Mouse (Mus musculus) cerebellum, adult 11-12 months (tissue): ENCODE results near the gene Tex33.
A peak's percentile ranks its signal among the peaks of the same experiment; 100 is the strongest.

Source experiments
- DNase-seq: peaks from one replicate; pipeline ENCODE4 v3.0.0; 2022

The Tex33 gene

DNA sequence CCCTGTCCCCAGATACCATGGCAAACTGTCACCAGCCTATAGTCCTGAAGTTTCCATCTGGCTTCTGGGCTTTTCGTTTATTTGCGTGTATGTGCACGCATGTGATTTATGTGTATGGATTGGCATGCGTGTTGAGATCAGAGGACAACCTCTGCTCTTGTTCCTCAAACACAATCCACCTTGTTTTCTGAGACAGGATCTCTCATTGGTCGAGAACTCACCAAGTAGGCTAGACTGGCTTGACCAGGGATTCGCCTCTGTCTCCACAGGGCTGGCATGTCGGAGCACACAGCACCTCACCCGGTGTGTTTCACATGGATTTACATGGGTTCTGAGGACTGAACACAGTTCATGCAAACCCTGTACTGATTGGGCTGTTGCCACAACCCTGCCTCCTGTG, 18.4 kb upstream of the Tex33 start:
- DNase-seq: no peak

DNA sequence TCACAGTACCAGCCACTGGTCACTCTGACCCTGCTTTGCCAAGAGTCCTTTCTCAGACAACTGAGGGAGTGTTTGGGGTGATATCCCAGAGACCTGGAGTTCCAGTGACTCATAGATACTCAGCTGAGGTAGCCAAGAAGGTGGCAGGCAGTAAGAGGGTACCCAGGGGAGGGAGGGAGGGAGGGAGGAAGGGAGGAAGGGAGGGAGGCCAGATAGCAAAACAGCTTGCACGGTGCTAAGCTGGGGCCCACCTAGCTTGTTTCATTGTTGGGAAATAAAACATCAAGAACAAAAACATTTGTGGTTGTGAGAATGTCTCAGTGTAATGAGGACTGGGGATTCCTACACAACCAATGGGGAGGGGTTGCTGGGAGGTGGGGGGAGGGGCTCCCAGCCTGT, 18.0 kb upstream of the Tex33 start:
- DNase-seq: no peak

DNA sequence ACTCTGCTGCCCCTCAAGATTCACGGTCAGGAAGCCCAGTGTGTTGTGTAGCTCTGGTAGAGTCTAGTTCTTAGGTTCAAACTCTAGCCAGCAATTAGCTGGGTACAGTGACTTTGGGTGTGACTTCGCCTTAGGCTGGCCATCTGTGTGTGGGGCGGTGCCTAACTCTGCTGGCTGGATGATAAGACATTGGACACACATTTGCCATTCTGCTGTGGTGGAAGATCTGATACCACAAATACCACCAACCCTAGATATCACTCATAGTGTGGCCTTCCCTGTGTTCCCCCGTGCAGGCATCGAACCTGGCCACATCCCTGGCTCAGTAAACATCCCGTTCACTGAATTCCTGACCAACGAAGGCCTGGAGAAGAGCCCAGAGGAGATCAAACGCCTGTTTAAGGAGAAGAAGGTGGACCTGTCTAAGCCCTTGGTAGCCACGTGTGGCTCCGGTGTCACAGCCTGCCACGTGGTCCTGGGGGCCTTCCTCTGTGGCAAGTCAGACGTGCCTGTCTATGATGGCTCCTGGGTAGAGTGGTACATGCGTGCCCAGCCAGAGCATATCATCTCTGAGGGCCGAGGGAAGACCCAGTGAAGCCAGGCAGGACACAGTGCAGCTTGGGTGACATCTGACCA, 17.5 kb upstream of the Tex33 start:
- no peak for DNase-seq

DNA sequence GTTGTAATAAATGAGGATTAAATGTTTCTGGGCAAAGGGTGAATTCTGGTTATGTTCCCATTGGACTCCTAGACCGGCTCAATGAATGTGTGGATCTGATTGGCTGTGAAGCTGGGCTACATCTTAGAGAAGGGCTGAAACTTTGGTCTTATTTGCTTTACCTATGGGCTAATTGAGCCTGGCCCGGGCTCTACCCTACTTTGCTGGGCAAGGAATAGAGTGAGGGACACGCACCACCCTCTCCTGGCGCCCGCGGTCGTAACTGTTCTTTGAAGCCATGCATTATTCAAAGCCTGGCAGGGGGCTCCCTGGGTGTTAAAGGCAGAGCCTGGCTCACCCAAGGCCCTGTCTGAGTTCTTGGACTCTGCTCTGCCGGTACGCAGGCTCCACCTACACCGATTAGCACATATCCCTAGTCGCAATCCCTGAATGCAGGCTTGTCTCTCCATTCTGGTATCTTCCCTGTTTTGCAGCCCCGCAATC, 13.9 kb upstream of the Tex33 start:
- DNase-seq: no peak

DNA sequence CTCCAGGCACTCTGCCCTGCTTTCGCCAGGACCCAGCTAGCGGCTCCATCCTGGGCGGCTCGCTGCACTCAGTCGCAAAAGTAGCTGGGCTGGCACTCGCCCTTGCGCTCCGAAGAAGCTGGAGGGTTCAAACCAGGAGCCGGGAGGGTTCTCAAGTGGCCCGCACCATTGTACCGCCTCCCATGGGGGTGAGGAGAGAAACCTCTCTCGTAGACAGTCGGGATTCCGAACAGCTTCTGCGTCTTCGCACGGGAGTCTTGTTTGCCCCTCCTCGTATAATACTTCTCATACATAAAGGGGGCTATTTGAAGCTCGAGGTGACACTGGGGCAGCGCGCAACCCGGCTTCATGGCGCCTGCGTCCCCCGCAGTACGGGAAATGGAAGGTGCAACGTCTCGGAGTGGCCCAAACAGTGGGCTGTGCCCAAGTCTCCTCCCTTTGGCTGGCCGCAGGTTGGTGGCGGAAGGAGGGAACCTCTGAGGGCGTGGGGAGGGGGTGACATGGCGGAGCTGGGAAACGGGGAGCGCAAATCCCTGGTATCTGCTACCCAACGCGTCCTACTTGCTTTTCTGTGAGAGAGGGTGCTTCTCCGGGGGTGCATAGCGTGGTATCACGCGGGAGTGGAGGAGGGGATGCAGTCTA, 10.7 kb upstream of the Tex33 start, which contains the start of gene Mpst:
Gene Mpst (plus strand): TSS at position 124 of the 642 bp plus-strand sequence.
- DNase-seq: peak; percentile 89

DNA sequence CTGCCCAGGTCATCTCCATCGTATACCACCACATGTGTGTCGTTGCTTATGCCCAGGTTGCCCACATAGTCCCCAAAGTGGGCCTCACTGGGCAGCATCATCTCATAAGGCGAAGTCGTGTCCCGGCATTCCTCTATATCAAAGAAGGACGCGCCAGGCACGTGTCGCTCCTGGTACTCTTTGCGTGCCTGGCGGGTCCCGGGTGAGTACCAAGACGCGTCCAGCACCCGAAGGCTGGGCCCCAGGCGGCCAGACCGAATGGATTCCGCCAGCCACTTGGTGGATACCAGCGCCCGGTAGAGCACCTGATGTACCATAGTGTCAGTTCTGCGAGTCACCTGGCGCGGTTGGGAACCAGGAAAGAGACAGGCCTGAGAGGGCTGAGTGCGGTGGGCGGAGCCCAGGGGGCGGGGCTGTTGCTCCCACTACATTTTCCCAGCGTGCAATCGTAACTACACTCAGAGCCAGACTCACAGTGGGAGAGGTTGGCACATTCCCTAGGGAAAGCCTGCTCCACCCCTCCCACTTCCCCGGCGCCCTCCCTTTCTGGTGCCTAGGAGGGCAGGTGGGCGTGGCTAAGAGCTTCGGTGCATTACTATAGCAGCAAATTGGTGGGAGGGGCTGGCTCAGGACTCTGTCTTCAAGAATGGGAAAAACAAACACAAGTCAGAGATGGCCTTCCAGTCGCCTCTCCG, 10.0 kb upstream of the Tex33 start, which contains the start of gene Tst:
Gene Tst (minus strand): TSS at position 391 of the 695 bp plus-strand sequence.
- DNase-seq: peak; percentile 90

DNA sequence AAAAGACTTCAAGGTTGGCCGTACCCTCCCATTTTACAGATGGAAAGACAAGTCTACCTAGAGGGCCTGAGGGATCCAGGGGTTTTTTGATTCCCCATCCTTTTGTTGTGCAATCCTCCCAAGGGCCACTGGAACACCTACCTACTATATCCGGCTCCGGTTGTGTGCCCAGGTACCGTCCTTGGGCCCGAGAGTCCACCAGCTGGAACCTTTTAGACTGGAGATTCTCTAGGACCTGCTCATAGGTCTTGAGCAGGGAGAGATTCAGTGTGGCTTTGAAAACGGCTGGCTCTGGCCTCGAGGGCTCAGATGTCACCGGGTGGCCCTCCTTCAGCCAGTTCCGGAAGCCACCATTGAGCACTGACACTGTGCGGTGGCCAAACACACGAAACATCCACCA, 9.4 kb upstream of the Tex33 start:
- no peak for DNase-seq

DNA sequence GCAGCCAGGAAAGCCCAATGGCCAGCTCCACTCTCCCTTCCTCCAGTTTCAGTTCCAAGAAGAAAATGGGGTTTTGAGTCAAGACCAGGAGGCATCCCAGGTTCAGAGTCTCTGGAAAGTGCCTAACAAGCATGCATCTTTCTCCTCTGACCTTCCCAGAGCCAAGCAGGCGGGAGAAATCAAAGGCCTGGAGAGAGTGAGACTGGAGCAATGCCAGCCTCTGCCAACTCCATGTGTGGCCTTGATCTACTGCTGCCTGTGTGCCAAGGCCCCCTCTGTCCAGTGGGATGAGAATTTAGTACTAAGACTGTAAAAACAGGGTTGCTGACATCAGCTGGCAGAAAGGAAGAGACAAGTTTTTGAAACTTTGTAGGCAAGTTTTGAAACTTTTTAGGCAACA, 8.2 kb upstream of the Tex33 start:
- peak; percentile 38 for DNase-seq

DNA sequence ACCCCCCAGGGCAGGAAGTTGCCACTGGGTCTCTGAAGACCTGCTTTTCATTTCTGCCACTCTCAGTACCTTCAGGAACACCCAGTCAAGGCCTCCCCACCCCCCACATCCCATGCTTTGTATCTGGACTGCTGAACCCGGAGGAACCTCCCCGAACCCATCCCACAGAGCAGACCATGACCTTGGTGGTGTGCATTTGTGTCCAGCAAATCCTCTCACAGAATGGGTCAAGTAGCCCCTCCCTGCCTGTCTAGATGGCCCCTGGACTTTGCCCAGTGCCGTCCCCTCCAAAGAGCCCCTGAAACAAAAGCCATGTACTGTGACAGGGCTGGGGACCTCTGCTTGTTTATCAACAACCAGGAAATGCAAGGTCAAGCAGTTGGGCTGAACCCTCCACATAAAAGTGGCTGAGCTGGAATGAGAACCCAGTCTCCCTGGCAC, 7.6 kb upstream of the Tex33 start:
- peak; percentile 23 for DNase-seq

DNA sequence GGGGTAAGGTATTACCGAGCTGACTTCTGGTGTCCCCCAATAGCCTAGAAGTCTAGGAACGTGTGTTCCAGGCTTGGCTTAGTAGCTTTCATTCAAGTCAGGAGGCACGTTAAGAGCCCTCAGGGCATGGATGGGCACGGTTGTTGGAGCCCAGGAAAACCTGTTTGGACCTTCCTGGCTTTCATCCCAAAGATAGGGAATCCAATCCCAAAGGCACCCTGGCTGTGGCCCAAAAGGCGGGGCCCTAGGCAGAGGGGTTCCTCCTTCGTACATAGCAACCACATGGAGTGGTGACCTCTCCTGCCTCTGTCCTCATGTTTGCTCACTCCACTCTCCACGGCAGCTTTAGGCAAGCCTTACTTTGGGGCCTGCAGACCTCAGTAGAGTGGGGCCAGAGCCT, 6.7 kb upstream of the Tex33 start:
- DNase-seq: peak; percentile 17

DNA sequence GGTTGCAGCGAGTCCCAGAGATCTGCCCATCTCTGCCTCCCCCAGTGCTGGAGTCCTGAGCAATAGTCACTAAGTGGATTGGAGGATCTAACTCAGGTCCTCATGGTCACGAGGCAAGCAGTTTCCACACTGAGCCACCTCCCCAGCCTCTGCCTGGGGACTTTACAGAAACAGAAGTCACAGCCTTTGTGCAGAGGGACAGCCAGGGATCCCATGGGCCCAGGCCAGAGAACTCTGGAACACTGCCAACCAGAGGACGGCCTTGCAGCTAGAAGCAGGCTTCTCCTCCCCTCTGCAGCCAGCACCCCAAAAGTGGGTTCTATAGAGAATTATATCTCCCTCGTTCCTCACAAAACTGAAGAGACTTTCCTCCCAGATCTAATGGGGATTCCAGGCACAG, 6.2 kb upstream of the Tex33 start:
- peak; percentile 52 for DNase-seq

DNA sequence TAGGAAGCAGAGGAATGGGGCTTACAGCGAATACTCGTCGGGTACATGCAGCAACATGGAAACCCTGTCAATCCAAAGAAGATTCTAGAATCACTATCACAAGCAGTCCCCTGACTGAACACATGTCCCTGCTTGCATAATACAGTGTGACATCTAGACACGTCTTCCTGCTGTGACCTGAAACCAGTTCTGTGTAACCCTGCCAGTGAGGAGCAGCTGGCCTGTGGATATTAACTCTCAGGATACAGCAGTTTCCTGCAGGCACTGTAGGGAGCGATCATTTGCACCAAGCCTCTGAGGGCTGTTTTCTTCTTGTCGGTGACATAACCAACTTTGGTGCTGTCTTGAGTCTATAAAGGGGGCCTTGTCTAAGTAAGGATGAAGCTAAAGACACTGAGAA, 5.6 kb upstream of the Tex33 start:
- DNase-seq: no peak

DNA sequence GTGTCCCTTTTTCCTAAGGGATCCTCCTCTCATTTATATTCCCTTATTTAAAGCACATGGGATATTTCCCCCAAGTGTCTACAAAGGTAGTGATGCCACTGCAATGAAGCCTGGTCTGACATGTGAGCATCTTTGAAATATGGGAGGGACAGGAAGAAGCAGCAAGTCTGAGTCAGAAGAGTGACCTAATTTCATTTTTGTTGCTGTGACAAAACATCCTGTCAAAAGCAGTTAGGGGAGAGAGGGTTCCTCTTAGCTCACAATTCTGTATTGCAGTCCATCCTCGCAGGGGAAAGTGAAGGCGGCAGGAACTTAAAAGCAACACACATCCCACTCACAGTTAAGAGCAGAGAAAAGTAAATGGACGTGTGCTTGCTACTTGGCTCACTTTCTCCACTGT, 4.9 kb downstream of the Tex33 start:
- no peak for DNase-seq

DNA sequence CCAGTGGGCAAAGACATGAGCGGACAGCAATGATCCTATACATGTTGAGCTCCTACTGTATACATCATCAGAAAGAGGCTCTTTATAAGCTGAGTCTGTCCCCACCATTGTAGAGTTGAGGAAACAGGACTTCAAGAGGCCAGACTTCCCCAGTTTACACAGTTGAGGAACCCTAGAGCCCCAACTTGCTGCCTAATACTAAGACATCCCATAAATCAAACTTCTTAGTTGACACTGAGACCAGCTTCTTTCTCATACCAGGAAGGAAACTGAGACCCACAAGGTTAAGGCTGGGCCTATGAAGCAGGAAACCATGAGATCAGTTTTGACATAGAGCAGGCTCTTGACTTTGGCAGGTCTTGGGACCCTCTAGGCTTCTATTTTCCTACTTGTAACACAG, 10.1 kb downstream of the Tex33 start:
- no peak for DNase-seq

DNA sequence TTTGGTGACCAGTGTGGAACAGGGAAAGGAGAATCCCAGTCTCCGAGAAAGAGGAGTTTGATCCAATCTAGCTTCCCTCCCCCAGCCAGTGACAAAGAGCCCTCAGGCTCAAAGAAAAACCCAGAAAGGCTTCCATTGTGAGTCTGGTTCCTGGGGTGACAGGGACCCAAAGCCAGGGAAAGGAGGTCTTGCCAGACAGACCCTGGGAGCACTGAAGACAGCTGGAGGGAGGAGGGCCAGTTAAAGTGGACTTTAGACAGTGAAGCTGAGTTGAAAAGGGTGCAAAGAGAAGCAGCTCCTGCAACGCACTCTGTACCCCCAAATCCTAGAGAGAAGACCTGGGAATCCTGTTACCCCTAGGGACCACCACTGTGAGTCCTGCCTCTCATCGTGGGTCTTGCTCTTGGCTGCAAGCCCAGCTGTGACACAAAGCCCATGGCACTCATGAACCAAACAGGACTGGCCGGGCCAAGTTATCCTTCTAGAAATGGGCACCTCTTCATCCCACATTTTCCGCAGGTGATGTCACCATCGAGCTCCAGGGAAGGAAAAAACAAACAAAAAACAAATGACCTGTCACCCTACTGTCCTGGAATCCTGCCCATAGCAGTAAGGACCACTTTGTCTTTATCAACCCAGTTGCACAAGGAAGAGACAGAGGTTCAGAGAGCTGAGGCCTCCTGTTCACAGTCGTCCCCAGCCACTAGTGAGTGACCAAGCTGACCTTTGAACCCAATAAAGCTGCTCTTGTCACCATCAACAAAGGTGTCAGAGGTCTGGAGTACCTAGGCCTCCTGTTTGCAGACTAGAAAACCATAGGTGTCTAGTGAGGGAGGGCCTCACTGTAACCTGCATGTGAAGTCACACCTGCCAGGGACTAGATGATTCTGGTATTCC, 11.2 kb downstream of the Tex33 start:
- DNase-seq: no peak

DNA sequence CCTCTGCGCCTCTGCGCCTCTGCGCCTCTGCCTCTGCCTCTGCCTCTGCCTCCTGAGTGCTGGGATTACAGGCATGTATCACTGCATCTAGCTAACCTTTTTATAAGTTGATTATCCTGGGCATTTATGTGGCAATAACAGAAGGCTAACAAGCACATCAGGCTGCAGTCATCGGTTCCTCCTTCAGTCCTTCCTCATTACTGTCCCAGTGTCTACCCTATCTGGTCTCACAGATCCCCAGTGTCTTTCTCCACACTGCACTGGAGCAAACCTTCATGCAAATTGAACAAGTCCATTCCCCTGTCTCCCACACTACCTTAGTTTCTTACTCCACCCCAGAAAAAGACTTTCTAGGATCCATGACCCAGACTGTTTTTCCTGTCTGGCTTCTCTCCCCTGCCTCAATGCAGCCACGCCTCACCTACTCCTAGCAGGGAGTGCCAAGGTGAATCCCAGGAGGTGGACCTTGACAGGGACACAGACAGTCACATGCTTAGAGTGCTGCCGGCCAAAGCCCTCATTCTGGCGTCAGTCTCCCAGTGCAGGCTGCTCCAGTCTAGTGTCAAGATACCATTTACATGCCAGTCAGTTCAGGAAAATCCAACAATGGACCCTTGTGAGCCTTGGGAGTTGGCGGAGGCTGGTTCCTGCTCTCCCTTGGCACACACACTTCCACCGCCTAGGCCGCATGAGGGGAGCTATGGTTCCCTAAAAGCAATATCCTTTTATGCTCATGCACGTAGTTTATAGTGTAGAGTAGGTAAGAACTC, 12.1 kb downstream of the Tex33 start:
- DNase-seq: peak; percentile 42

DNA sequence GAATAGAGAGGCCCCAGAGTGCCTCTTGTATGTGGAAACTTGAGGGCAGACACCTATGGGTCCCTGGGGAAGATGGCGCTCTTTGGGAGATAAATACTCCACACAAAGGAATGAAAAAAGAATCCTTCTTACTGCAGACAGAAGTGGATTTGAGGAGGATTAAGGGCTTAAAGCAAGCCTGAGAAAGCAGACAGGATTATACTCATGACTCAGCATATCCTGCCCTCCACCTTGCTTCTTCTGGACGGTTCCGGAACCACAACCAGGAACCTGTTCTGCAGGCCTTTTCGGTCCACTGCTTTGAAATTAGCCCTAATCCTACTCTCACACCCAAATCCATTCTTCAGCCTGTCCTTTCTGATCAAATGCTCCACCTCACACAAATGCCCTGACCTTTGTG, 13.6 kb downstream of the Tex33 start:
- DNase-seq: no peak

DNA sequence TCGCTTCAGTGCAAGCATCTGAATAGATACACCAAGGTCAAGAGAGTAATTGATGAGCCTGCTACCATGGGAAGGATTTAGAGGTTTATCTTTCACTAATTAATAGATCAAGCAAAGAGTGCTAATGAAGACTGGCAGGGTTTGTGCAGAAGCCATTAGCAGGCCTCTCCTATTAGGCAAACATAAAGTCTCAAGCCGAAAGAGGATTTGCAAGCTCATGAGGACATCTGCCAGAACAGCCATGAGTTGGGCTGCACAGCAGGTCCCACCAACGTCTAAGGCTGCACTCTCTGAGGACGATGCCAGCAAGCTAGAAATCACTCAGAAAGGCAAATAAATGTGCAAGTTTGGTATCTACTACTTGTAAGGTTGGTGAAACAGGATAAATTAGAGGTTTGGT, 15.0 kb downstream of the Tex33 start:
- no peak for DNase-seq

DNA sequence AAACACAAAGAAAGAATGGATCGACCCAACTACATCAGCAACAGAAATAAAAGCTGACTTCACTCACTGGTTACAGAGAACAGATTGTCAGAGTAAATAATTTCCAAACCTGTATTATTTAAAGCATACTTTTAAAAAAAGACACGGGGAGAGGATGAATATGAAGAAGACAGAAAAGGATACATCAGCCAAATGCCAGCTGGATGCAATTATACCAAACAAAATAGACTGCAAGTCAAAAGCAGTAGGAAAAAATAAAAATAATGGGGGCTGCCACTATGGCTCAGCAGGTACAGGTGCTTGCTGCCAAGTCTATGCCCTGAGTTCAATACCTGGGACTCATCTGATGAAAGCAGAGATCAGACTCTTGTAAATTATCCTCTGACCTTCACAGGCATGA, 15.5 kb downstream of the Tex33 start:
- DNase-seq: no peak

DNA sequence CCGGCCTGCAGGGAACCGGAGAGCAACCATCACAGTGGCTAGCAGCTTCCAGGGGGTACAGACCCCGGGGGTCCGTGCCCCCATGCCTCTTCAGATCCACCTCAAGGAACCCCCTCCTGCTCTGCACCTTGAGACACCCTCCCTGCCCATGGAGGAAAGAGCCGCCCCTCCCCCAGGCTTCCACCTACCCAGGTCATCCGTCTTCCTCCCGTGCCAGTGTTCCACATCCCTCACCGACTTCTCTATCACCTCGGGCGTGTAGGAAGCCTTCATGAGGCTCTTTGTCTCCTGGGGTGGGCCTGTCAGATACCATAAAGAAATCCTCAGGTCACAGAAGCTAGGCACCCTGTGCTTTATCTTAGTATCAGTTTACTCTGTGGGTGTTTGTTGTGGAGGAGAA, 17.2 kb downstream of the Tex33 start:
- DNase-seq: no peak

DNA sequence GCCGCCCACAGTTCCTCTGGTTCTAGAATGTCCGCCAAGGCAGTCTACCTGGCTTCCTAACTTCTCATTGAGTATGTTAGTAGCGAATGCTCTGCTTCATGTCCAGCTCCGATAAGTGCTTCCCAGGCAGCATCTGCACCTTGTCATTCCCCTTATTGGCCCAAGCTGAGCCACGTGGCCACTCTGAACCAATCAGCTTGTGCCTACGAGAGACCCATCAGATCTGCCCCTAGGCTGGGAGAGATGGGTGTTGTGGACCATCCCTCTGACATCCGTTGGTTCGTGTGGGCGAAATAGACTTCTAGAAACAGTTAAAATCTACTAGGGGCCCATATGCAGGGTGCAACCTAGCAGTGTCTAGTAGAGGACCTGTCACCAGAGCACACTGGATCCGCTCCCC, 17.9 kb downstream of the Tex33 start:
- no peak for DNase-seq

DNA sequence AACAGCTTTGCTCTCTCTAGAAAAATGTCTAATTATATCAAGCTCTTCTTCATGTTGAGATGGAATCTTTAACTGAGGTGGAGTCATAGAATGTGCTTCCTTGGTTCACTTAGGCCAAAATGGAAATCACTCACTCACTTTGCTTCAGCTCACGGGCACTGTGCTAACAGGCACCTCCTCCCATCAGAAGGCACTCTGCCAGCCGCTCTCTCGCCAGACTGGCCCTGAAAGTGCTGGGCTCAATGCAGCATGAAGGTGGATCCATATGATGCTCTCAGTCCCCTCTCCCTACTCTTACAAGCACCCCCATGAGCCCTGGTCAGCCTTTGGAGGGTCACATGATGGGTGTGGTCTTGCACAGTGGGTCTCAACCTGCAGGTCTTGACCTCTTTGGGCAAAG, 21.5 kb downstream of the Tex33 start:
- no peak for DNase-seq
